8 mouse cellular contexts compared by ENCODE assay signal in the genomic region with DNA sequence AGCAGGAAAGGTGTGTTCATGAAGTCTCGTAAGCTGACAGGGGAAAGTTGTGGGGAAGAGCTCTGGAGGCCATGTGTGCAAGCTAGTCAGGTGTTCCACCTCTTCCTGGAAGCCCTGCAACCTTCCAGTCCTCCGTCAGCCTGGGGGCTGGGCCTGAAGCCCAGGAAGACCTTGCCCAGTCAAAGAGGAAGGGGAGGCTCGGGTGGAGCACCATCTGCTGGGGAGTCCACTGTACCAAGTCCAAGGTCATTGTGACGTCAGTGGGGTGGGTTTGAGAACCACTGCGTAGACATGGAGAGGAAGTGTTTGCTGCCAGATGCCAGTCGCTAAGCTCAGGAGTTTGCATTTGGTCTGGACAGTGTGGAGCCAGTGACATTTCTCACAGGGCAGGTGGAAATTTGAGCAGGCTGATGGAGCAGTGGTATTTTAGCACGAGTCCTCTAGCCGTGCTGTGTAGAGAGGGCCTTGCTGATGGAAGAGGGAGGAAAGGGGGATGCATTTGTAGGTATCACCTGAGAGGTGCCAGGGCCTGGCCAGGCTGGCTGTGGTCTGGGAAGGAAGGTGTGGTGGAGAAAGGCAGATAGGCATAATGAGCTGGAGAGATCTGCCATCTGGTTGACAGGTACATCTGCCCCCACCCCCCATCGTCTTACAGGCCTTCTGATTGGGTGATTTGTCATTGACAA. TPM values are rescaled to one million over a fixed set of nuclear protein-coding genes. Genes with fewer than 3 reads are reported as not detected.
DNase-seq lines count a peak whose midpoint lies in the region; ATAC-seq and TF ChIP-seq lines count a peak whose summit lies in the region.

No protein-coding gene starts in this region.

- H3K36me3 ChIP-seq in liver, postnatal 0 days (replicated peaks; ENCODE audit: insufficient read depth, low read length), result no peaks in the 10 kb centered on the region; the same call in 1 of the 2 replicates

- H3K4me1 ChIP-seq in liver, postnatal 0 days (ENCODE audit: insufficient read depth), result peaks cover 87% of the 10 kb centered on the region

- H3K27ac ChIP-seq in liver, postnatal 0 days (ENCODE audit: low read depth), result peak overlapping the region; percentile 70
- no peak overlapping the region; the same call in 1 of the 2 replicates for H3K27ac ChIP-seq in left cerebral cortex, adult 2 months

- H3K4me2 ChIP-seq in liver, postnatal 0 days (ENCODE audit: low read depth, low read length), result peak overlapping the region; percentile 45

- peak; percentile 38 for TF ChIP-seq CTCF in liver, postnatal 0 days (IDR thresholded peaks at IDR 0.05; ENCODE audit: low read depth)
- TF ChIP-seq CTCF in left cerebral cortex, adult 2 months (IDR thresholded peaks at IDR 0.05), result no peak

- no peak for TF ChIP-seq EP300 in liver, postnatal 0 days (IDR thresholded peaks at IDR 0.05; ENCODE audit: low read depth)

- peak; percentile 59 for DNase-seq in layer of hippocampus, adult 9-11 months
- DNase-seq in layer of hippocampus, postnatal 25 days (ENCODE audit: extremely low spot score in 1 of 2, low spot score in 1 of 2), result no peak
- DNase-seq in adrenal gland, postnatal 14 days, result peak; percentile 73
- peak; percentile 74 for DNase-seq in liver, postnatal 0 days
- peak; percentile 27 for DNase-seq in thymus, postnatal 14 days
- DNase-seq in layer of hippocampus, adult 8-10 months (ENCODE audit: low spot score in 2 of 2), result no peak
- DNase-seq in left cerebral cortex, adult 2 months (ENCODE audit: extremely low spot score in 1 of 2, low spot score in 2 of 2), result no peak

- no peak overlapping the region for H3K4me3 ChIP-seq in liver, postnatal 0 days (ENCODE audit: low read depth, low read length)
- no peak overlapping the region for H3K4me3 ChIP-seq in left cerebral cortex, adult 2 months

- no peaks in the 10 kb centered on the region for H3K9me3 ChIP-seq in liver, postnatal 0 days (ENCODE audit: low read length)

- no peaks in the 10 kb centered on the region for H3K27me3 ChIP-seq in liver, postnatal 0 days (ENCODE audit: insufficient read depth, low read length)

- 32% methylated on average over 9 of the region's 9 CpGs for WGBS in liver, postnatal 0 days (ENCODE audit: insufficient replicate concordance)

- H3K9ac ChIP-seq in liver, postnatal 0 days (replicated peaks), result peak overlapping the region; percentile 26; the same call in 1 of the 2 replicates

- ATAC-seq in hematopoietic stem cell, adult 5-6 weeks (replicated peaks in 1 of 2; ENCODE audit: insufficient read depth in 1 of 2, low FRiP score in 2 of 2, low TSS enrichment in 1 of 2, low read depth in 1 of 2, poor library complexity in 2 of 2, severe bottlenecking in 2 of 2), result peak; percentile 38 to 51
- ATAC-seq in liver, postnatal 0 days, result peak; percentile 46

- intact Hi-C loops in left cerebral cortex, adult 2 months (cut with DNase I), result no loop called here

RNA-seq across cellular contexts. Expression of a gene that starts 5.4 kb away (rescaled TPM):
- total RNA-seq in layer of hippocampus, postnatal 25 days (2021), result 100 to 1,000 TPM; 444 to 476 TPM
- total RNA-seq in adrenal gland, postnatal 14 days (2021), result 316 and 319 TPM in 2 replicates
- 96.1 and 101 TPM in 2 replicates for total RNA-seq in hematopoietic stem cell, adult 5-6 weeks (2017)
- 136 and 143 TPM in 2 replicates for polyA plus RNA-seq in liver, postnatal 0 days (2015; fragmentation: Nextera tagmentation; extraction: Ambion mirVana)
- 100 to 1,000 TPM; 355 to 394 (median 369) TPM for total RNA-seq in layer of hippocampus, adult 8-10 months (2022)
- 100 to 1,000 TPM; 306 to 324 TPM for total RNA-seq in left cerebral cortex, adult 2 months (2021)

Comparison
In these comparisons a context has a peak if more than half of its experiments do, and no peak if none do; other contexts are left out.
1. DNase-seq: peak in layer of hippocampus, adult 9-11 months (single experiment), adrenal gland, postnatal 14 days (single experiment), liver, postnatal 0 days (single experiment) and thymus, postnatal 14 days (single experiment); none in layer of hippocampus, postnatal 25 days (0 of 2), layer of hippocampus, adult 8-10 months (0 of 2) and left cerebral cortex, adult 2 months (0 of 2).